Comparison of ENCODE assay signal across 20 mouse cellular contexts in genomic region chr15:3279242-3279641, GRCm38 (mm10). TPM values are rescaled to one million over a fixed set of nuclear protein-coding genes. Genes with fewer than 3 reads are reported as not detected.
"Had no signal": no experiment of that assay in that cellular context is flagged by ENCODE, and none has a peak within 500 bp of the region (broad histone marks: within the 10 kb centered on the region; RNA-seq: fewer than 3 reads in every experiment).

No protein-coding gene starts in this region.

- H3K27ac ChIP-seq: lung, embryonic 15.5 days; macrophage; midbrain, embryonic 13.5 days; midbrain, embryonic 15.5 days; neural tube, embryonic 12.5 days; stomach, embryonic 15.5 days; stomach, postnatal 0 days had no signal

- H3K36me3 ChIP-seq: midbrain, embryonic 13.5 days; midbrain, embryonic 15.5 days; neural tube, embryonic 12.5 days had no signal

- H3K9ac ChIP-seq: lung, embryonic 15.5 days; midbrain, embryonic 13.5 days; midbrain, embryonic 15.5 days; neural tube, embryonic 12.5 days; stomach, embryonic 15.5 days had no signal

- DNase-seq: lung, adult 2 months; lung, postnatal 14 days; lung, postnatal 36 days; right cerebral cortex, postnatal 14 days; thymus, adult 2 months; thymus, postnatal 25 days; thymus, postnatal 4 days had no signal

- H3K9me3 ChIP-seq: lung, embryonic 15.5 days; megakaryocyte, embryonic 14.5 days; midbrain, embryonic 13.5 days; midbrain, embryonic 15.5 days; neural tube, embryonic 12.5 days; stomach, embryonic 15.5 days had no signal

- ATAC-seq: lung, postnatal 0 days; midbrain, embryonic 13.5 days; midbrain, embryonic 15.5 days had no signal

- H3K4me1 ChIP-seq: lung, embryonic 15.5 days; megakaryocyte, embryonic 14.5 days; midbrain, embryonic 13.5 days; midbrain, embryonic 15.5 days; neural tube, embryonic 12.5 days; stomach, embryonic 15.5 days had no signal

- H3K4me2 ChIP-seq: lung, embryonic 15.5 days; midbrain, embryonic 11.5 days; midbrain, embryonic 13.5 days; midbrain, embryonic 15.5 days; neural tube, embryonic 12.5 days; stomach, embryonic 15.5 days had no signal

- H3K4me3 ChIP-seq: lung, embryonic 15.5 days; megakaryocyte, embryonic 14.5 days; midbrain, embryonic 13.5 days; midbrain, embryonic 15.5 days; neural tube, embryonic 12.5 days; stomach, embryonic 15.5 days had no signal

- H3K27me3 ChIP-seq: lung, embryonic 15.5 days; megakaryocyte, embryonic 14.5 days; midbrain, embryonic 13.5 days; midbrain, embryonic 15.5 days; neural tube, embryonic 12.5 days; stomach, embryonic 15.5 days had no signal

RNA-seq across cellular contexts. Expression of gene Ccdc152, which starts 24.1 kb away (rescaled TPM):
- total RNA-seq: megakaryocyte progenitor cell, adult 5-6 weeks; midbrain, postnatal 0 days had no signal
- polyA plus RNA-seq: neural tube, embryonic 14.5 days had no signal
